Mouse (Mus musculus) gonadal fat pad, adult 2 months (tissue): Measurements from ENCODE around the gene Theg. TPM values are rescaled to one million over a fixed set of nuclear protein-coding genes. Genes with fewer than 3 reads are reported as not detected.

Source experiments
- DNase-seq: peaks from one replicate; pipeline ENCODE4 v3.0.0-alpha.2; 2012; ENCODE audit warnings: low read depth
- polyA plus RNA-seq: library from polyadenylated mRNA; depleted of rRNA; stranded (reverse); fragments of >200 nt; gene quantifications from 2 replicates; pipeline ENCODE4 v1.2.3, GENCODE M21; 2012

Theg gene
- polyA plus RNA-seq, 1 experiment = 1.3 TPM

GRCm38 (mm10) chr10:79594872-79595589 is 7.9 kb upstream of the Theg start:
- DNase-seq = no peak

GRCm38 (mm10) chr10:79594111-79594510 is 7.0 kb upstream of the Theg start:
- DNase-seq = no peak

GRCm38 (mm10) chr10:79590702-79591101 is 3.6 kb upstream of the Theg start:
- DNase-seq = no peak

- DNase-seq = no peak
These were observed 608 bp upstream of the Theg start for GRCm38 (mm10) chr10:79587752-79588126.

GRCm38 (mm10) chr10:79586243-79586642 is 888 bp downstream of the Theg start:
- DNase-seq = no peak

GRCm38 (mm10) chr10:79585723-79586122 is 1.4 kb downstream of the Theg start:
- DNase-seq = no peak

GRCm38 (mm10) chr10:79585136-79585535 is 2.0 kb downstream of the Theg start:
- DNase-seq = no peak

- DNase-seq = no peak
These were observed 2.7 kb downstream of the Theg start for GRCm38 (mm10) chr10:79584426-79584825.

GRCm38 (mm10) chr10:79584021-79584420 is 3.1 kb downstream of the Theg start:
- DNase-seq = no peak

GRCm38 (mm10) chr10:79581501-79581900 is 5.6 kb downstream of the Theg start:
- no peak for DNase-seq

GRCm38 (mm10) chr10:79580811-79581210 is 6.3 kb downstream of the Theg start:
- no peak for DNase-seq

GRCm38 (mm10) chr10:79580356-79580755 is 6.8 kb downstream of the Theg start:
- DNase-seq = no peak

GRCm38 (mm10) chr10:79579781-79580180 is 7.3 kb downstream of the Theg start:
- DNase-seq = no peak

GRCm38 (mm10) chr10:79578891-79579290 is 8.2 kb downstream of the Theg start:
- DNase-seq = no peak

GRCm38 (mm10) chr10:79578276-79578675 is 8.9 kb downstream of the Theg start:
- DNase-seq = no peak

GRCm38 (mm10) chr10:79577376-79577775 is 9.8 kb downstream of the Theg start:
- DNase-seq = no peak

GRCm38 (mm10) chr10:79575754-79576153 is 11.4 kb downstream of the Theg start:
- no peak for DNase-seq

GRCm38 (mm10) chr10:79574796-79575195 is 12.3 kb downstream of the Theg start:
- no peak for DNase-seq

GRCm38 (mm10) chr10:79574350-79574749 is 12.8 kb downstream of the Theg start:
- DNase-seq = no peak

GRCm38 (mm10) chr10:79573611-79574010 is 13.5 kb downstream of the Theg start:
- DNase-seq = no peak

GRCm38 (mm10) chr10:79571314-79571713 is 15.8 kb downstream of the Theg start:
- no peak for DNase-seq

- no peak for DNase-seq
These were observed 17.2 kb downstream of the Theg start for GRCm38 (mm10) chr10:79569921-79570320.

GRCm38 (mm10) chr10:79559716-79560115 is 27.4 kb downstream of the Theg start:
- DNase-seq = no peak

GRCm38 (mm10) chr10:79557496-79557895 is 29.6 kb downstream of the Theg start:
- DNase-seq = no peak
